Mouse (Mus musculus): Measurements from ENCODE around the gene Sh3kbp1. TPM values are rescaled to one million over a fixed set of nuclear protein-coding genes. Genes with fewer than 3 reads are reported as not detected.

The Sh3kbp1 gene
- polyA plus RNA-seq, 1 experiment from 2014 or later: 37.6 TPM

- H3K4me1 ChIP-seq (replicated peaks): no peaks in the 10 kb centered on the region
- H3K4me3 ChIP-seq (replicated peaks): no peak overlapping the region
- WGBS: 83% methylated on average over 4 of the region's 4 CpGs
- no peak overlapping the region for H3K27ac ChIP-seq
- no peak overlapping the region for H3K4me2 ChIP-seq (replicated peaks)
- H3K9me3 ChIP-seq: no peaks in the 10 kb centered on the region
- no peaks in the 10 kb centered on the region; the same call in 1 of the 2 replicates for H3K27me3 ChIP-seq
- no peaks in the 10 kb centered on the region for H3K36me3 ChIP-seq
- no peak overlapping the region for H3K9ac ChIP-seq (replicated peaks)
- ATAC-seq: no peak
These were observed 11.6 kb downstream of the Sh3kbp1 start for GRCm38 (mm10) chrX:159638500-159639227.

DNA sequence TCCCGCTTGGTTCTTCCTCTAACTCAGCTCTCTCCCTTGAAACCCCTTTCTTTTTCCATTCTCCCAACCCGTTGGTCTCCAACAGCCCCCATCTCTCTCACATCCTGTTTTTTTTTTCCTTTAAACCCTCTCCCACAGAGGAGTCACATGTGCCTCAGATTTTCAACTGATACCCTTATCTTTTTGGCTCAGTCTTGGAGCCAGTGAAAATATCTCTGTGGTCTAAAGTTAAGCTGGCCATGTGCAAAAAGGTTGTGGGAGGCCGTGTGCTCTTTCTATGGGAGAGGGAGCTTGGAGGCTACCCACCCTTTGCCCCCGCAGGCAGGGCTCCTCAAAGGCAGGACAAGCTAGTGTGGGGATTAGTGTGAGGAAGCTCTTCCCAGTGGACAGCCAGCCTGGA lies 12.9 kb downstream of the Sh3kbp1 start:
- H3K9ac ChIP-seq (replicated peaks): no peak overlapping the region
- no peaks in the 10 kb centered on the region for H3K4me1 ChIP-seq (replicated peaks)
- WGBS: 66% methylated on average over 4 of the region's 4 CpGs
- no peak overlapping the region for H3K4me2 ChIP-seq (replicated peaks)
- H3K27ac ChIP-seq: no peak overlapping the region
- ATAC-seq: no peak
- H3K4me3 ChIP-seq (replicated peaks): no peak overlapping the region
- no peaks in the 10 kb centered on the region; the same call in 1 of the 2 replicates for H3K27me3 ChIP-seq
- H3K9me3 ChIP-seq: no peaks in the 10 kb centered on the region
- H3K36me3 ChIP-seq: no peaks in the 10 kb centered on the region

DNA sequence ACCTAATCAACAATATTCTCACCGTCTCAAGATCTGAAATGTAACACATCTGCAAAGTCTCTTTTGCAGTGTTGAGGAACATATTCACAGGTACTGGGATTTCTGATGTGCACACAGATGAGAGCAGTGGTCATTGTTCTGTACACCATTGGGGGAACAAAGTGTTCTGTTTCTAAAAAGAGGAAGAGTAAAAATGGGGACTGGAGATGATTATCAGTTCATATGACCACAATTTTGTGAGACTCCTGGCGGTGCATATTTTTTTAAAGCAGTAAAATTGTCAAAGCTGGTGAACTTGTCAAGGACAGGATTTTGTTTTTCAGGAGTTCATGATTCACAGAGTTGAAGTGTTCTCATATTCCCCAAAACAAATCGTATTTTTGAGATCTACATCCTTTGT lies 18.2 kb downstream of the Sh3kbp1 start:
- Histone ChIP-seq H3K4me2 (replicated peaks) (no peak overlapping the region), H3K9ac (replicated peaks) (no peak overlapping the region), H3K27me3 (no peaks in the 10 kb centered on the region; the same call in 1 of the 2 replicates), H3K36me3 (no peaks in the 10 kb centered on the region), H3K27ac (no peak overlapping the region), H3K4me1 (replicated peaks) (0 out of 2 replicates have a peak, but pooled peaks cover 1% of the 10 kb centered on the region), H3K9me3 (no peaks in the 10 kb centered on the region), H3K4me3 (replicated peaks) (no peak overlapping the region)
- no peak for ATAC-seq
- 93% methylated on average over 3 of the region's 3 CpGs for WGBS

GRCm38 (mm10) chrX:159647564-159647963 lies 20.5 kb downstream of the Sh3kbp1 start:
- no peak overlapping the region for H3K9ac ChIP-seq (replicated peaks)
- ATAC-seq: no peak
- H3K4me1 ChIP-seq (replicated peaks): 0 out of 2 replicates have a peak, but pooled peaks cover 3% of the 10 kb centered on the region
- H3K4me3 ChIP-seq (replicated peaks): no peak overlapping the region
- 87% methylated on average over 5 of the region's 5 CpGs for WGBS
- H3K36me3 ChIP-seq: no peaks in the 10 kb centered on the region
- no peak overlapping the region for H3K27ac ChIP-seq
- no peaks in the 10 kb centered on the region; the same call in 1 of the 2 replicates for H3K27me3 ChIP-seq
- H3K9me3 ChIP-seq: no peaks in the 10 kb centered on the region
- H3K4me2 ChIP-seq (replicated peaks): no peak overlapping the region

DNA sequence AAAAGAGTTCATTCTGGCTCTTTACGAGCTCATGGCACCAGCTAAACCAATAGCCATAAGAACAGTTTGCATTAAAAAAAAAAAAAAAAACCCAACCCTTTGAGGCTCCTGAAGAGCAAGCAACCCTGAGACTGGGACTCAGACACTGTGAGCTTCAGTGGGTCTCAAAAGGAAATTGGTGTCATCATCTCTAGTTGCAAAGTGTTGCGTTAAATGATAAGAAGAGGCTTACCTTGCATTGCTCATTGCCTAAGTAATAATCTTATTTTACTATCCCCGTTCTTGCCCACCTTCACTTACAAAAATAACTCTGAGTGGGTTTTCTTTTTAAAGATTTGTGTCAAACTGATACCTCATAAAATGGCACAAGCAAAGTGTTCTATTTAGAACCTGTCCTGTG lies 21.5 kb downstream of the Sh3kbp1 start:
- Histone ChIP-seq H3K36me3 (no peaks in the 10 kb centered on the region), H3K27ac (no peak overlapping the region), H3K4me2 (replicated peaks) (no peak overlapping the region), H3K9me3 (no peaks in the 10 kb centered on the region), H3K4me3 (replicated peaks) (no peak overlapping the region), H3K9ac (replicated peaks) (no peak overlapping the region), H3K27me3 (no peaks in the 10 kb centered on the region), H3K4me1 (replicated peaks) (0 out of 2 replicates have a peak, but pooled peaks cover 3% of the 10 kb centered on the region)
- no peak for ATAC-seq
- 93% methylated on average over 3 of the region's 3 CpGs for WGBS

- H3K4me1 ChIP-seq (replicated peaks): 0 out of 2 replicates have a peak, but pooled peaks cover 3% of the 10 kb centered on the region
- WGBS: 47% methylated on average over 11 of the region's 11 CpGs
- H3K27me3 ChIP-seq: no peaks in the 10 kb centered on the region
- ATAC-seq: no peak
- H3K27ac ChIP-seq: no peak overlapping the region
- no peak overlapping the region for H3K9ac ChIP-seq (replicated peaks)
- H3K9me3 ChIP-seq: no peaks in the 10 kb centered on the region
- no peak overlapping the region for H3K4me3 ChIP-seq (replicated peaks)
- peak overlapping the region; percentile 11; the same call in 1 of the 2 replicates for H3K4me2 ChIP-seq (replicated peaks)
- H3K36me3 ChIP-seq: no peaks in the 10 kb centered on the region
These were observed 23.1 kb downstream of the Sh3kbp1 start for GRCm38 (mm10) chrX:159650130-159650678.

GRCm38 (mm10) chrX:159650727-159651126 lies 23.7 kb downstream of the Sh3kbp1 start:
- Histone ChIP-seq H3K4me3 (replicated peaks) (no peak overlapping the region), H3K9me3 (no peaks in the 10 kb centered on the region), H3K36me3 (no peaks in the 10 kb centered on the region), H3K27me3 (no peaks in the 10 kb centered on the region), H3K27ac (no peak overlapping the region), H3K4me2 (replicated peaks) (0 out of 2 replicates have a peak overlapping the region, but pooled peaks have one; percentile 11), H3K4me1 (replicated peaks) (0 out of 2 replicates have a peak, but pooled peaks cover 3% of the 10 kb centered on the region), H3K9ac (replicated peaks) (no peak overlapping the region)
- 76% methylated on average over 6 of the region's 6 CpGs for WGBS
- no peak for ATAC-seq

DNA sequence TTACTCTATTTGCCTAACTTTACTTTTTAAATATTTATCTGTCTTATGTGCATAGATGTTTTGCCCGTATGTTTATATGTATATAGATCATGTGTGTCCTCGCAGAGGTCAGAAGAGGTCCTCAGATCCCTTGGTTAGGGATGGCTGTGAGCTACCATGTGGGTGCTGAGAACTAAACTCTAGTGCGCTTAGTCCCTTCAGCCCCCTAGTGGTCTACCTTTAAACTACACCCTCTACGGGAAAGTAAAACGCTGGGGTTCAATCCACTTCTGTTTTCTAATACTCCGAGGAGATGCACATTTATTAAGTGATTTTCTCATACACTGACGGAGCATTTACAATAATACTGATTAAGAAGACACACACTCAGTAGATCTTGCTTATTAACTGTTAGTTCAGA lies 44.3 kb downstream of the Sh3kbp1 start:
- H3K4me2 ChIP-seq (replicated peaks): no peak overlapping the region
- ATAC-seq: no peak
- no peak overlapping the region for H3K27ac ChIP-seq
- no peak overlapping the region for H3K4me3 ChIP-seq (replicated peaks)
- H3K9ac ChIP-seq (replicated peaks): no peak overlapping the region
- H3K9me3 ChIP-seq: no peaks in the 10 kb centered on the region
- H3K27me3 ChIP-seq: peaks cover 5% of the 10 kb centered on the region; the same call in 1 of the 2 replicates
- H3K36me3 ChIP-seq: no peaks in the 10 kb centered on the region
- H3K4me1 ChIP-seq (replicated peaks): no peaks in the 10 kb centered on the region
- WGBS: 86% methylated on average over 7 of the region's 7 CpGs

GRCm38 (mm10) chrX:159672466-159672865 lies 45.4 kb downstream of the Sh3kbp1 start:
- no peak overlapping the region for H3K4me3 ChIP-seq (replicated peaks)
- H3K9ac ChIP-seq (replicated peaks): no peak overlapping the region
- H3K4me2 ChIP-seq (replicated peaks): no peak overlapping the region
- no peaks in the 10 kb centered on the region for H3K4me1 ChIP-seq (replicated peaks)
- H3K27ac ChIP-seq: no peak overlapping the region
- no peaks in the 10 kb centered on the region for H3K9me3 ChIP-seq
- WGBS: 57% methylated on average over 2 of the region's 2 CpGs
- ATAC-seq: no peak
- no peaks in the 10 kb centered on the region for H3K36me3 ChIP-seq
- peaks cover 10% of the 10 kb centered on the region for H3K27me3 ChIP-seq

DNA sequence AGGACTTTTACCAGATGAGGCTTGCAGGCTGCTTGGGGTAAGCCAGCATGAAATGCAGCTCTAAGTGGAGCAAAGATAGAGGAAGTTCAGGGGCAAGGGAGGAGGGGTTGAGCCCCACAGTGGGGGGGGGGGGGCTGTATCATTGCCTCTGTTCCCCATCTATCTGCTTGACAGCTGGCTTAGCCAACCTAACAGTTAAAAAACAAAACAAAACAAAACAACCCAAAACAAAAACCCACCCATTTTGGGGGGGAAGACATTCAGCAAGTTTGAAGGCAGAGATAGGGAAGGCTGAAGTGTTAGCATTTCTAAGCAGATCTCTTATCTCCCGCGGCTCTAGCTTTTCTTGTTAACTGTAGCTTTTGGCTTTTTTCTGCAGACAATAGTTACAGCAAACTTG lies 49.2 kb downstream of the Sh3kbp1 start:
- H3K36me3 ChIP-seq: no peaks in the 10 kb centered on the region
- no peak for ATAC-seq
- H3K9ac ChIP-seq (replicated peaks): no peak overlapping the region
- no peaks in the 10 kb centered on the region for H3K9me3 ChIP-seq
- H3K27ac ChIP-seq: no peak overlapping the region
- peaks cover 16% of the 10 kb centered on the region for H3K27me3 ChIP-seq
- 35% methylated on average over 2 of the region's 2 CpGs for WGBS
- H3K4me2 ChIP-seq (replicated peaks): no peak overlapping the region
- no peaks in the 10 kb centered on the region for H3K4me1 ChIP-seq (replicated peaks)
- H3K4me3 ChIP-seq (replicated peaks): no peak overlapping the region

DNA sequence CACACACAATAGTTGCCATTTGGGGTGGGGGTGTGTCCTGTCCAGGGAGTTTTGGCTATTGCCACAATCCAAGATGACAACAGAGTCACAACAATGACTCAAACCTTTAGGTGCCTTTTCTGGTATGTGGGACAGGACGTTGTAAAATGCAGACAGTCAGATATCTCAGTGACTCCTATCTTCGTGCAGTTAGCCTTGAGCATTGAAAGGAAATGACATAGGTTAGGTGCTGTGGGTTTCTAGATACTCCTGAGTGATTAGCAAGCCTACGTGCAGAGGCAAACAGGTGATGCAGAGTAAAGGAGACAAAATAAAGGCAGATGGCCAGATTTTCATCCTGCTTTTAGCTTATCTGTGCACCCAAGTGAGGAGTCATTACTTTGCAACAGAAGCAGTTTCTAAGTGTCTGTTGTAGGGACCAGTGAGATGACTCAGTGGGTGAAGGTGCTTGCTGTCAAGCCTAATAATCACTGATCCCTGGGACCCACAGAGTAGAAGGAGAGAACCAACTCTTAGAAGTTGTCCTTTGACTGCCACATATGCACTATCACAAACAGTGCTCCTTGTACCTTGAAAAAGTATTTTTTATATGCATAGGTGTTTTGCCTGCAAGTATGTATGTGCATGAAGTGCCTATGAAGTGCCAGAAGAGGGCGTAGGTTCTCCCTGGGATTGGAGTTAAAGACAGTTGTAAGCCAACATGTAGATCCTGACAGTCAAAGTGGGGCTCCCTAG lies 50.7 kb downstream of the Sh3kbp1 start:
- Histone ChIP-seq H3K4me3 (replicated peaks) (no peak overlapping the region), H3K9ac (replicated peaks) (no peak overlapping the region), H3K27me3 (peaks cover 16% of the 10 kb centered on the region), H3K4me1 (replicated peaks) (no peaks in the 10 kb centered on the region), H3K36me3 (no peaks in the 10 kb centered on the region), H3K9me3 (no peaks in the 10 kb centered on the region), H3K4me2 (replicated peaks) (no peak overlapping the region), H3K27ac (no peak overlapping the region)
- ATAC-seq: no peak
- WGBS: 78% methylated on average over 4 of the region's 4 CpGs

DNA sequence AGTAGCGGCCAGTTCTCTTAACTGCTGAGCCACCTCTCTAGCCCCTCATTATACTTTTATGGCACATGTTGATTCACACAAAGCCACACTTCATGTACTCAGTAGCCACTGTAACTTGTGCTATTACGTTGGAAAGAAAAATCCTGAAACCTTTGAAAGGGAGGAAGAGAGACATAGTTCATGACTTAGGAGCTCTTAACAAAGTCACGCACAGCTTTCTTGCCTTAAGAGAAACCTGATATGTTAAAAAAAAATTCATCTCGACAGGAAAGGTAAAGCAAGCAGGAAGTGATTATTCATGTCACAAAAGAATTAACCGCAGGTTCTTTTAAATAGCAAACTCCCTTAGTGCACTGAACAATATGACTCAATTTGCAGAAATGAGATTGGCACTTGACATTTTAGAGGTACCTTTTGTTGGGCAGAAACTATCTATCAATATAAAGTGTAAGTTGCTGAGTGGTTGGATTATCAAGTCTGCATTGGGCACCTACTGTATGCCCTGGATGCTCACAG lies 51.3 kb downstream of the Sh3kbp1 start:
- Histone ChIP-seq H3K27ac (no peak overlapping the region), H3K4me2 (replicated peaks) (no peak overlapping the region), H3K9me3 (no peaks in the 10 kb centered on the region), H3K4me3 (replicated peaks) (no peak overlapping the region), H3K9ac (replicated peaks) (no peak overlapping the region), H3K4me1 (replicated peaks) (no peaks in the 10 kb centered on the region), H3K27me3 (peaks cover 23% of the 10 kb centered on the region), H3K36me3 (no peaks in the 10 kb centered on the region)
- no peak for ATAC-seq
- WGBS: 81% methylated on average over 5 of the region's 5 CpGs

All from midbrain, embryonic 13.5 days (tissue).